Mouse (Mus musculus): Measurements from ENCODE around the gene Mrps35. TPM values are rescaled to one million over a fixed set of nuclear protein-coding genes. Genes with fewer than 3 reads are reported as not detected.

Gene Mrps35
- total RNA-seq, 2 experiments from 2014 or later, result 195 to 200 TPM

DNA sequence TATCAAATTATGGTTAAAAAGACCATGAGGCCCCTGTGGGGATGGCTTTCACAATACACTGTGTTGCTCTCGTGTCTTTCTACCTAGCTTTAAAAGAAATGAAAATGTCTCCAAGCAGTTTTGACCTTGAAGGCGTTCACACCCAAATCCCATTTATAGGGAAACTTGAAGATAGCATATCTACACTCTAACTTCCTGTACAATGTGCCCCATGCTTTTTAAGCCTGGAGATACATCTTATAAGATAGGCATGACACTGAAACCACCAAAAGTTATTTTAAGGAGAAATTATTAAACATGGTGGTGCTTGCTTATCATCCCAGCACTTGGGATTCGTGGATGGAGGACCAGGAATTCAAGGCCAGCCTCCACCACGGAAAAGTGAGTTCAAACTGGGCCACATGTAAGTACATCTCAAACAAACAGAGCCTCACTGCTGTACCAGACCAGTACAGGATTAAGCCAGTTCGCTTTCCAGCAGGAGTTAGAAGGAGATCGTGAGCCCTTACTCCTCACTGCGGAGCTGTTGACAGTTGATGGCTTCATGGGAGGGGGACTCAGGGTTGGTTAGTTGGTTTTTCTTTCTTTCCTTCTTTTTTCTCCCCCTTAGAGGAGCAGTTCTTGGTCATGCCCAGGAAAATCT is 43.0 kb downstream of the Mrps35 start:
- intact Hi-C loops (cut with DNase I), result no loop called here
- DNase-seq, result no peak

GRCm38 (mm10) chr6:147086594-147087225 is 44.1 kb downstream of the Mrps35 start, which contains the start of gene Mansc4:
TSS of gene Mansc4 (minus strand) at chr6:147087032.
- peak; percentile 11 to 20 for DNase-seq
- intact Hi-C loops (cut with DNase I), result no loop called here

- no peak for DNase-seq
- intact Hi-C loops (cut with DNase I), result no loop called here
These were observed 45.2 kb downstream of the Mrps35 start for GRCm38 (mm10) chr6:147087736-147088135.

DNA sequence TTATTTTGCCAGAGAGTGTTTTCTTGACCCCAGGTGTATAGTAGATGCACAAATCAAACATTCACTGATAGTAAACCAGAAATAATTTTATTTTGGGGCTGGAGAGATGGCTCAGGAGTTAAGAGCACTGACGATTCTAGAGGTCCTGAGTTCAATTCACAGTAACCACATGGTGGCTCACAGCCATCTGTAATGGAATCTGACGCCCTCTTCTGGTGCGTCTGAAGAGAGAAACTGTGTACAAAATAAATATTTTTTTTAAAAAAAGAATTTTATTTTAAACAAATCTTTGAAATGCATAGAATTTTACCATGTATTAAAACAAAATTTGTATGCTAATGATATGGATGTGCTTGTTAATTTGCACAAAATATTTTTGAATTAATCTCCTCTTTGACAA is 46.0 kb downstream of the Mrps35 start:
- DNase-seq, result no peak
- intact Hi-C loops (cut with DNase I), result no loop called here

GRCm38 (mm10) chr6:147090191-147090590 is 47.6 kb downstream of the Mrps35 start:
- intact Hi-C loops (cut with DNase I), result no loop called here
- DNase-seq, result no peak

DNA sequence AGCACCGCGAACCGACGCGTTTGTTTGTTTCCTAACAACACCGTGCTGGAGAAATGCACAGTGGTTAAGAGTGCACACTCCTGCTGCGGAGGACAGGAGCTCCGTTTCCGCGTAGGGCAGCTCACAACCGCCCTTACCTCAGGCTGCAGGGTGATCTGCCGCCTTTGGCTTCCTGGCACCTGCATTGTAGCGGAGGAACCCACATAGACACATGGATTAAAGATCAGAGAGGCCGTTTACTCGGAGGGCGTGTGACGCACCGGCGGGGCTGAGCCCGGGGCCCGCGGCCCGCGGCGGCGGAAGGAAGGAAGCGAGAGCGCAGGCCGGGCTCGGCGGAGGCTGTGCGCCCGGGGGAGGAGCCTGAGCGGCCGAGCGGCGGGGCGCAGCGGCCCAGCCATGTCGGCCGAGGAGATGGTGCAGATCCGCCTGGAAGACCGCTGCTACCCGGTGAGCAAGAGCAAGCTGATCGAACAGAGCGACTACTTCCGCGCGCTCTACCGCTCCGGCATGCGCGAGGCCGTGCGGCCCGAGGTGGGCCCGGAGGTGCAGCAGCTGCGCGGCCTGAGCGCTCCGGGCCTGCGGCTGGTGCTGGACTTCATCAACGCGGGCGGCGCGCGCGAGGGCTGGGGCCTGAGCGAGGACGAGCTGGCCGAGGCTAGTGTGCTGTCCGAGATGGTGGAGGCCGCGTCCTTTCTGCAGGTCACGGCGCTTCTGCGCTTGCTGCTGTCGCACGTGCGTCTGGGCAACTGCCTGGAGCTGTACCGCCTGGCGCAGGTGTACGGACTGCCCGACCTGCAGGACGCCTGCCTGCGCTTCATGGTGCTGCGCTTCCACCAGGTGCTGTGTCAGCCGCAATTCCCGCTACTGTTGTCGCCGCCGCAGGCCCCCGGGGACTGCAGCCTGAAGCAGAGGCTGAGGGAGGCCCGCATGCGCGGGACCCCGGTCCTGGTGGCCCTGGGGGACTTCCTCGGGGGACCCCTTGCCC is 48.9 kb downstream of the Mrps35 start, which contains the start of gene Klhl42:
Klhl42 (plus strand) TSS at position 244 of the 985 bp plus-strand sequence.
- peak; percentile 82 to 89 for DNase-seq
- intact Hi-C loops (cut with DNase I), result loop anchor here (2.0 kb wide), 1 partner anchor 83 kb away; no protein-coding TSS in a partner anchor

GRCm38 (mm10) chr6:147092136-147092535 is 49.6 kb downstream of the Mrps35 start:
- intact Hi-C loops (cut with DNase I), result loop anchor here (2.0 kb wide), 1 partner anchor 83 kb away; no protein-coding TSS in a partner anchor
- peak; percentile 60 to 61 for DNase-seq

- intact Hi-C loops (cut with DNase I), result no loop called here
These were observed 52.2 kb downstream of the Mrps35 start for GRCm38 (mm10) chr6:147094771-147095170.

GRCm38 (mm10) chr6:147096109-147096508 is 53.5 kb downstream of the Mrps35 start:
- DNase-seq, result no peak
- intact Hi-C loops (cut with DNase I), result no loop called here

More at GRCm38 (mm10) chr6:147094771-147095170, 52.2 kb downstream of the Mrps35 start:
- DNase-seq, result no peak

- no peak for DNase-seq
- intact Hi-C loops (cut with DNase I), result no loop called here
These were observed 54.4 kb downstream of the Mrps35 start for GRCm38 (mm10) chr6:147096934-147097333.

- intact Hi-C loops (cut with DNase I), result no loop called here
- DNase-seq, result no peak
These were observed 54.9 kb downstream of the Mrps35 start for GRCm38 (mm10) chr6:147097346-147097929.

DNA sequence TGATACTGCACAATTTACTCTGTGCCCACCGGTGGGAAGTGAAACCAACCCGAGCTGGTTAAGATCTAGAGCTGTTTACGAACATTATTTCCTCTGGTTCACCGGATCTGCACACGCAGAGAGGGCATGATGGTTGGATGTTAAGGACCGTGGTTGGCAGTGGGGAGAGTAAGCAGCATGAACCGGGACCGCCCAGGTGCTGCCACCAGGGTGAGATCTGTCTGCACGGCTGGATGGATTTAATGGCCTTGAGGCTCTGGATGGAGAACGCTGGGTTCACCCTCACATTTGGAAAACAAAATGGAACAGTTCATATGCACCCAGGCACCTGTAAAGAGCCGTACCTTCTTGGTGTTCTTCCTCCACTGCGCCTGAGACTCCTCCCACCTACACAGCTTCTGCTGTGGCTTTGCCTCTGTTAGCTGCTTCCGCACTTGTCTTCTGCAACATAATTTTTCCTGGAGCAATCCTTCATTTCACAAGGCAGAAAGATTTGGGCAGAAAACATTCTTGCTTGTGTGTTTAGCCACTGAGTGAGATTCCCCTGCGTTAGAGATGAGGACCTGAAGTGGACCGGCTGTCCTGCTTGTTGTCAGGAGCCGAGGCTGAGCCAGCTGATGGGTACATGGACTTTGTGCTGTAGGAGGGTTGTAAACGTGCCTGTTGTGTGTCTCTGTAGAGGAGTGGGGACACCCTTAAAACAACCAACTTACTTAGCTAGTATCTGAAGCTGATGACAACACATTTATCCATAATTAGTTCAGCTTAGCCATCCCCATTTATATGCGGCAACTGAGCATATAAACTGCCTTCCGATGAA is 57.1 kb downstream of the Mrps35 start:
- DNase-seq, result no peak
- intact Hi-C loops (cut with DNase I), result loop anchor here (5.0 kb wide), 1 partner anchor 272 kb away; no protein-coding TSS in a partner anchor

GRCm38 (mm10) chr6:147102293-147102692 is 59.7 kb downstream of the Mrps35 start:
- intact Hi-C loops (cut with DNase I), result loop anchor here (5.0 kb wide), 1 partner anchor 275 kb away; no protein-coding TSS in a partner anchor
- no peak for DNase-seq

- intact Hi-C loops (cut with DNase I), result no loop called here
- no peak for DNase-seq
These were observed 63.0 kb downstream of the Mrps35 start for GRCm38 (mm10) chr6:147105529-147105928.

DNA sequence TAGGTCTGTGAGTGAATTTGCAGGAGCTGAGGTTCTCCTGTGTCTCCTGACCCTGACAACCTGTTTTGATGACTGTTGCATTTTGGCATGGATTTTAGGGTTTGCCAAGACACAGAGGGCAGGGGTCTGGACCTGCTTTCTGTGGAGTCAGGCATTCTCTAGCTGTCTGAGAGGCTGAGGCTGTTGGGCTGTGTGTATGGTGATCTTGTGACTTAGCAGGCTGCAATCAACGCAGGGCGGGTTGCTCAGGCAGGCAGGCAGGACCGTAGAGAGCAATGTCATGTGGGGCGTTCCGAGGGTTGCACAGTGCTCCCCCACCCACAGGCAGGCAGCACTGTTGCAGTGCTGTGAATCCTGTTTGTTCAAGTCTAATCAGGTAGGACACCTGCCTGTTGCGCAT is 64.2 kb downstream of the Mrps35 start:
- no peak for DNase-seq
- intact Hi-C loops (cut with DNase I), result no loop called here

DNA sequence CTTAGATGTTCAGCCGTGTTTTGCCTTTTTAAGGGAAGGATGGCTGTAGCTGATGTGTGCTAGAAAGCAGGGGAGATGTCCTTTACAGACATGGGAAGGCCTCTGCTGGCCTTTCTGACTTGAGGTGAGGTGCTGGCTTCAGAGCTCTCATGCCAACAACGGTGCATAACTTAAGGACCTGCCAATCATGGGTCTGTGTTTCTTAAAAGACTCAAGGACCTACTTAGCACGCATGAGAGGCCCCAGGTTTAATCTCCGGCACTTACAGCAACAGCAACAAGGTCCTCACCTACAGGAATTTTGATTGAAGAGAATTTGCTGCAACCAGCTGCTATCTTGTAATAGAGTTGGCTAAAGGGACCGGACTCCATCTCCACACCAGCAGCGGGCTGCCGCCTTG is 66.7 kb downstream of the Mrps35 start:
- intact Hi-C loops (cut with DNase I), result no loop called here
- DNase-seq, result no peak

- intact Hi-C loops (cut with DNase I), result loop anchor here (5.0 to 10.0 kb wide), 2 partner anchors 109 to 128 kb away; no protein-coding TSS in a partner anchor
These were observed 74.0 kb downstream of the Mrps35 start for GRCm38 (mm10) chr6:147116579-147116978.

DNA sequence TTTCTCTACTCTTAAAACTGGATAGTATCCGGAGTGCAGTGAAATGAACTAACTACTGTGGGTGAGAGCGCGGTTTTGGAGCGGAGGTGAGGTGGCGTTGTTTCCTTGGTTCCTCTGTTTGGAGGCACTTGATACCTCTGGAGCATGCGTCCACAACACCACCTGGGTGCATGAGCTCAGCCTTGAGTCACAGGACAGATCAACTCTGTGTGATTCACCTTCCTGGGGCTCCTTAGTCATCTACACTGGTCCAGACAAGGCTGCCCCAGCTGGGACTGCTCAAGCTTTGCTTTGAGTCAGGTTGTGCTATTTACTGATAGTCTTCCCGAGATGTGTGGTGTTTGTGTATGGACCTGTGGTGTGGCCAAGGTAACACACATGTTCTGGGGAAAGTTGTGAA is 75.2 kb downstream of the Mrps35 start:
- intact Hi-C loops (cut with DNase I), result loop anchor here (5.0 to 10.0 kb wide), 2 partner anchors 110 to 127 kb away; no protein-coding TSS in a partner anchor
- DNase-seq, result no peak

More at GRCm38 (mm10) chr6:147116579-147116978, 74.0 kb downstream of the Mrps35 start:
- peak; percentile 84 to 92 for DNase-seq

- DNase-seq, result no peak
- intact Hi-C loops (cut with DNase I), result loop anchor here (5.0 to 10.0 kb wide), 2 partner anchors 111 to 127 kb away; no protein-coding TSS in a partner anchor
These were observed 75.6 kb downstream of the Mrps35 start for GRCm38 (mm10) chr6:147118190-147118589.
